Mouse (Mus musculus) embryonic facial prominence, embryonic 11.5 days (tissue): Measurements from ENCODE around the gene Nav1. TPM values are rescaled to one million over a fixed set of nuclear protein-coding genes. Genes with fewer than 3 reads are reported as not detected.

Experiments
- ATAC-seq: fragments of 200-750 bp; cut with Nextera tagmentation; replicated peaks from 2 replicates; pipeline ENCODE4 v1.8.0; 2017; ENCODE audit warnings: low read depth; ENCODE audit not compliant: insufficient number of reproducible peaks, low FRiP score, low TSS enrichment
- DNase-seq: peaks from one replicate; pipeline ENCODE4 v3.0.0-alpha.2; 2015; ENCODE audit warnings: low spot score
- H3K27ac ChIP-seq: fragments of 300-500 bp; sonication (generic); replicated peaks from 2 replicates; pipeline ENCODE4 v1.5.1; 2014; ENCODE audit warnings: mild to moderate bottlenecking, low read depth, low read length, control low read depth
- H3K27me3 ChIP-seq: fragments of 300-500 bp; sonication (generic); 2 replicates; pipeline ENCODE4 v1.6.1; 2014; ENCODE audit warnings: mild to moderate bottlenecking, low read length, moderate library complexity, mixed read lengths; ENCODE audit not compliant: control insufficient read depth, insufficient read depth
- H3K36me3 ChIP-seq: fragments of 300-500 bp; sonication (generic); replicated peaks from 2 replicates; pipeline ENCODE4 v1.6.1; 2014; ENCODE audit warnings: low read depth, mild to moderate bottlenecking, low read length, moderate library complexity, mixed read lengths; ENCODE audit not compliant: control insufficient read depth, insufficient read depth
- H3K4me1 ChIP-seq: fragments of 300-500 bp; sonication (generic); 2 replicates; pipeline ENCODE4 v1.6.1; 2014; ENCODE audit warnings: low read length, mixed read lengths; ENCODE audit not compliant: control insufficient read depth, insufficient read depth
- H3K4me2 ChIP-seq: fragments of 300-500 bp; sonication (generic); 2 replicates; pipeline ENCODE4 v1.6.1; 2014; ENCODE audit warnings: low read depth, mild to moderate bottlenecking, control low read depth, low read length, moderate library complexity
- H3K4me3 ChIP-seq: fragments of 300-500 bp; sonication (generic); 2 replicates; pipeline ENCODE4 v1.5.1; 2014; ENCODE audit warnings: low read depth, low read length, control low read depth
- H3K9ac ChIP-seq: fragments of 300-500 bp; sonication (generic); replicated peaks from 2 replicates; pipeline ENCODE4 v1.6.1; 2014; ENCODE audit warnings: mild to moderate bottlenecking, control low read depth, low read length
- H3K9me3 ChIP-seq: fragments of 300-500 bp; sonication (generic); replicated peaks from 2 replicates; pipeline ENCODE4 v1.6.1; 2016; ENCODE audit warnings: mild to moderate bottlenecking, low read length, inconsistent platforms, mixed read lengths; ENCODE audit not compliant: control insufficient read depth
- WGBS: fragments of 180-500 bp; shearing (Covaris S2); extraction: QIAGEN DNeasy Blood & Tissue Kit; methylation state at CpG from one replicate; pipeline ENCODE4 v1.1.7; 2014; 5-methylcytosine and 5-hydroxymethylcytosine counted together
- polyA plus RNA-seq: library from polyadenylated mRNA; unstranded; fragments of >200 nt; fragmentation: Nextera tagmentation; extraction: Ambion mirVana; gene quantifications from 2 replicates; pipeline ENCODE4 v1.2.1, GENCODE M21; 2014

Nav1 gene
- polyA plus RNA-seq, 1 experiment from 2014 or later: 11.9 TPM

- Histone ChIP-seq H3K36me3 (no peaks in the 10 kb centered on the region; the same call in 1 of the 2 replicates), H3K4me2 (no peak overlapping the region)
Observed at GRCm38 (mm10) chr1:135480815-135481214, 126.3 kb downstream of the Nav1 start.

GRCm38 (mm10) chr1:135475571-135475895 is 131.6 kb downstream of the Nav1 start:
- Histone ChIP-seq H3K27ac (no peak overlapping the region), H3K9ac (peak overlapping the region; percentile 23; the same call in 1 of the 2 replicates), H3K4me2 (no peak overlapping the region), H3K36me3 (no peaks in the 10 kb centered on the region; the same call in 1 of the 2 replicates), H3K27me3 (no peaks in the 10 kb centered on the region), H3K4me1 (no peaks in the 10 kb centered on the region), H3K4me3 (no peak overlapping the region), H3K9me3 (no peaks in the 10 kb centered on the region)
- WGBS: 72% methylated on average over 7 of the region's 7 CpGs
- DNase-seq (peak; percentile 53), ATAC-seq (no peak)

More at GRCm38 (mm10) chr1:135480815-135481214, 126.3 kb downstream of the Nav1 start:
- no peaks in the 10 kb centered on the region for H3K27me3 ChIP-seq
- DNase-seq (no peak), ATAC-seq (no peak)
- WGBS: 85% methylated on average over 3 of the region's 3 CpGs
- H3K4me1 ChIP-seq: no peaks in the 10 kb centered on the region
- no peak overlapping the region for H3K4me3 ChIP-seq
- H3K9ac ChIP-seq: no peak overlapping the region
- H3K27ac ChIP-seq: no peak overlapping the region
- H3K9me3 ChIP-seq: no peaks in the 10 kb centered on the region

- no peaks in the 10 kb centered on the region for H3K4me1 ChIP-seq
- H3K9me3 ChIP-seq: no peaks in the 10 kb centered on the region
- H3K4me3 ChIP-seq: no peak overlapping the region
- no peak overlapping the region for H3K4me2 ChIP-seq
- DNase-seq (peak; percentile 64), ATAC-seq (no peak)
- peak overlapping the region; percentile 23; the same call in 1 of the 2 replicates for H3K9ac ChIP-seq
- H3K27me3 ChIP-seq: no peaks in the 10 kb centered on the region
- H3K36me3 ChIP-seq: no peaks in the 10 kb centered on the region; the same call in 1 of the 2 replicates
- WGBS: 50% methylated on average over 15 of the region's 15 CpGs
- no peak overlapping the region for H3K27ac ChIP-seq
Observed at GRCm38 (mm10) chr1:135474861-135475570, 132.1 kb downstream of the Nav1 start.

- DNase-seq (no peak), ATAC-seq (no peak)
- H3K9me3 ChIP-seq: no peaks in the 10 kb centered on the region
- H3K4me3 ChIP-seq: no peak overlapping the region
- H3K27ac ChIP-seq: no peak overlapping the region
- no peaks in the 10 kb centered on the region for H3K4me1 ChIP-seq
- no peaks in the 10 kb centered on the region for H3K27me3 ChIP-seq
- no peak overlapping the region for H3K4me2 ChIP-seq
- 72% methylated on average over 5 of the region's 5 CpGs for WGBS
- H3K36me3 ChIP-seq: no peaks in the 10 kb centered on the region; the same call in 1 of the 2 replicates
- no peak overlapping the region for H3K9ac ChIP-seq
Observed at GRCm38 (mm10) chr1:135472536-135472935, 134.6 kb downstream of the Nav1 start.

- no peaks in the 10 kb centered on the region for H3K27me3 ChIP-seq
- no peak overlapping the region for H3K9ac ChIP-seq
- H3K36me3 ChIP-seq: no peaks in the 10 kb centered on the region; the same call in 1 of the 2 replicates
- DNase-seq (no peak), ATAC-seq (no peak)
- no peak overlapping the region for H3K4me2 ChIP-seq
- H3K4me1 ChIP-seq: no peaks in the 10 kb centered on the region
- H3K9me3 ChIP-seq: no peaks in the 10 kb centered on the region
- 81% methylated on average over 5 of the region's 5 CpGs for WGBS
- no peak overlapping the region for H3K4me3 ChIP-seq
- H3K27ac ChIP-seq: no peak overlapping the region
Observed at GRCm38 (mm10) chr1:135471742-135472141, 135.4 kb downstream of the Nav1 start.

- no peak overlapping the region for H3K4me2 ChIP-seq
- 89% methylated on average over 13 of the region's 13 CpGs for WGBS
- H3K4me1 ChIP-seq: no peaks in the 10 kb centered on the region
- no peak overlapping the region for H3K4me3 ChIP-seq
- no peak for DNase-seq
- H3K9ac ChIP-seq: no peak overlapping the region
- no peak overlapping the region for H3K27ac ChIP-seq
- ATAC-seq: no peak
- H3K27me3 ChIP-seq: no peaks in the 10 kb centered on the region
- H3K36me3 ChIP-seq: no peaks in the 10 kb centered on the region; the same call in 1 of the 2 replicates
- H3K9me3 ChIP-seq: no peaks in the 10 kb centered on the region
Observed at GRCm38 (mm10) chr1:135470546-135470945, 136.5 kb downstream of the Nav1 start.

- H3K9me3 ChIP-seq: no peaks in the 10 kb centered on the region
- WGBS: 94% methylated on average over 5 of the region's 5 CpGs
- H3K4me3 ChIP-seq: no peak overlapping the region
- H3K36me3 ChIP-seq: no peaks in the 10 kb centered on the region; the same call in 1 of the 2 replicates
- H3K4me1 ChIP-seq: no peaks in the 10 kb centered on the region
- H3K27ac ChIP-seq: no peak overlapping the region
- H3K27me3 ChIP-seq: no peaks in the 10 kb centered on the region
- no peak for ATAC-seq
- H3K9ac ChIP-seq: no peak overlapping the region
- H3K4me2 ChIP-seq: no peak overlapping the region
- DNase-seq: no peak
Observed at GRCm38 (mm10) chr1:135467462-135467861, 139.6 kb downstream of the Nav1 start.

- H3K36me3 ChIP-seq: no peaks in the 10 kb centered on the region; the same call in 1 of the 2 replicates
- DNase-seq (no peak), ATAC-seq (no peak)
Observed at GRCm38 (mm10) chr1:135466935-135467334, 140.2 kb downstream of the Nav1 start.

More at GRCm38 (mm10) chr1:135466935-135467334, 140.2 kb downstream of the Nav1 start:
- Histone ChIP-seq H3K27ac (no peak overlapping the region), H3K27me3 (no peaks in the 10 kb centered on the region), H3K4me3 (no peak overlapping the region), H3K4me1 (no peaks in the 10 kb centered on the region), H3K4me2 (no peak overlapping the region), H3K9me3 (no peaks in the 10 kb centered on the region), H3K9ac (no peak overlapping the region)
- 73% methylated on average over 3 of the region's 3 CpGs for WGBS
